Mouse (Mus musculus): Measurements from ENCODE around the gene Gm11444. TPM values are rescaled to one million over a fixed set of nuclear protein-coding genes. Genes with fewer than 3 reads are reported as not detected.

Gene Gm11444
- polyA plus RNA-seq, 1 experiment from 2014 or later = not detected

- H3K27ac ChIP-seq = no peak overlapping the region
- no peaks in the 10 kb centered on the region for H3K36me3 ChIP-seq
- H3K4me1 ChIP-seq = 0 out of 2 replicates have a peak, but pooled peaks cover under 1% of the 10 kb centered on the region
- WGBS = 5% methylated on average over 21 of the region's 21 CpGs
- peak overlapping the region; percentile 26 for H3K4me3 ChIP-seq (replicated peaks)
- H3K27me3 ChIP-seq (replicated peaks) = peaks cover 5% of the 10 kb centered on the region; the same call in 1 of the 2 replicates
- peak; percentile 45; the same call in 1 of the 2 replicates for ATAC-seq (ENCODE audit: insufficient read depth, low FRiP score, low read depth)
- no peak overlapping the region for H3K9ac ChIP-seq
- H3K4me2 ChIP-seq = peak overlapping the region; percentile 57
- H3K9me3 ChIP-seq = no peaks in the 10 kb centered on the region
Measured at GRCm38 (mm10) chr11:85849037-85849436, 1.1 kb downstream of the Gm11444 start.

- peaks cover 22% of the 10 kb centered on the region for H3K4me1 ChIP-seq
- no peaks in the 10 kb centered on the region for H3K36me3 ChIP-seq
- no peaks in the 10 kb centered on the region for H3K9me3 ChIP-seq
- H3K9ac ChIP-seq = no peak overlapping the region
- ATAC-seq (ENCODE audit: insufficient read depth, low FRiP score, low read depth) = no peak
- H3K27me3 ChIP-seq (replicated peaks) = peaks cover 5% of the 10 kb centered on the region
- peak overlapping the region; percentile 3; the same call in 1 of the 2 replicates for H3K27ac ChIP-seq
- H3K4me3 ChIP-seq (replicated peaks) = no peak overlapping the region
- WGBS = 62% methylated on average over 4 of the region's 4 CpGs
- H3K4me2 ChIP-seq = no peak overlapping the region
Measured at GRCm38 (mm10) chr11:85846509-85846908, 3.6 kb downstream of the Gm11444 start.

- peak overlapping the region; percentile 3; the same call in 1 of the 2 replicates for H3K27ac ChIP-seq
- H3K36me3 ChIP-seq = no peaks in the 10 kb centered on the region
- peaks cover 10% of the 10 kb centered on the region for H3K27me3 ChIP-seq (replicated peaks)
- H3K4me2 ChIP-seq = no peak overlapping the region
- H3K4me1 ChIP-seq = peaks cover 24% of the 10 kb centered on the region
- WGBS = 40% methylated on average over 5 of the region's 5 CpGs
- H3K9me3 ChIP-seq = no peaks in the 10 kb centered on the region
- H3K9ac ChIP-seq = no peak overlapping the region
- no peak overlapping the region for H3K4me3 ChIP-seq (replicated peaks)
- ATAC-seq (ENCODE audit: insufficient read depth, low FRiP score, low read depth) = no peak
Measured at GRCm38 (mm10) chr11:85845921-85846320, 4.2 kb downstream of the Gm11444 start.

- Histone ChIP-seq H3K4me3 (replicated peaks) (peak overlapping the region; percentile 56), H3K4me1 (peaks cover 24% of the 10 kb centered on the region), H3K9me3 (no peaks in the 10 kb centered on the region), H3K27ac (peak overlapping the region; percentile 73; the same call in 1 of the 2 replicates), H3K9ac (no peak overlapping the region), H3K4me2 (peak overlapping the region; percentile 95), H3K36me3 (no peaks in the 10 kb centered on the region), H3K27me3 (replicated peaks) (peaks cover 20% of the 10 kb centered on the region)
- 40% methylated on average over 5 of the region's 5 CpGs for WGBS
- no peak for ATAC-seq (ENCODE audit: insufficient read depth, low FRiP score, low read depth)
Measured at GRCm38 (mm10) chr11:85844971-85845370, 5.2 kb downstream of the Gm11444 start.

GRCm38 (mm10) chr11:85844144-85844965, 5.8 kb downstream of the Gm11444 start:
- under 1% methylated on average over 54 of the region's 54 CpGs for WGBS
- peak overlapping the region; percentile 73 for H3K27ac ChIP-seq
- H3K9ac ChIP-seq = peak overlapping the region; percentile 37; the same call in 1 of the 2 replicates
- no peaks in the 10 kb centered on the region for H3K9me3 ChIP-seq
- peaks cover 24% of the 10 kb centered on the region for H3K4me1 ChIP-seq
- H3K4me3 ChIP-seq (replicated peaks) = peak overlapping the region; percentile 56
- H3K4me2 ChIP-seq = peak overlapping the region; percentile 95
- peaks cover 26% of the 10 kb centered on the region for H3K27me3 ChIP-seq (replicated peaks)
- peak; percentile 65 for ATAC-seq (ENCODE audit: insufficient read depth, low FRiP score, low read depth)
- H3K36me3 ChIP-seq = no peaks in the 10 kb centered on the region

GRCm38 (mm10) chr11:85843347-85843692, 6.8 kb downstream of the Gm11444 start:
- H3K4me3 ChIP-seq (replicated peaks) = peak overlapping the region; percentile 56
- H3K27me3 ChIP-seq (replicated peaks) = peaks cover 30% of the 10 kb centered on the region
- no peaks in the 10 kb centered on the region for H3K9me3 ChIP-seq
- H3K36me3 ChIP-seq = no peaks in the 10 kb centered on the region
- peak; percentile 28 for ATAC-seq (ENCODE audit: insufficient read depth, low FRiP score, low read depth)
- peak overlapping the region; percentile 6; the same call in 1 of the 2 replicates for H3K9ac ChIP-seq
- H3K4me1 ChIP-seq = peaks cover 25% of the 10 kb centered on the region
- peak overlapping the region; percentile 95 for H3K4me2 ChIP-seq
- peak overlapping the region; percentile 73 for H3K27ac ChIP-seq
- under 1% methylated on average over 18 of the region's 18 CpGs for WGBS

GRCm38 (mm10) chr11:85842596-85843346, 7.4 kb downstream of the Gm11444 start:
- Histone ChIP-seq H3K4me2 (peak overlapping the region; percentile 95), H3K27ac (peak overlapping the region; percentile 73; the same call in 1 of the 2 replicates), H3K4me3 (replicated peaks) (peak overlapping the region; percentile 56), H3K9ac (peak overlapping the region; percentile 6; the same call in 1 of the 2 replicates), H3K9me3 (no peaks in the 10 kb centered on the region), H3K4me1 (peaks cover 30% of the 10 kb centered on the region), H3K27me3 (replicated peaks) (peaks cover 36% of the 10 kb centered on the region), H3K36me3 (no peaks in the 10 kb centered on the region)
- WGBS = 14% methylated on average over 24 of the region's 24 CpGs
- no peak for ATAC-seq (ENCODE audit: insufficient read depth, low FRiP score, low read depth)

GRCm38 (mm10) chr11:85841980-85842379, 8.2 kb downstream of the Gm11444 start:
- Histone ChIP-seq H3K4me3 (replicated peaks) (peak overlapping the region; percentile 36), H3K9ac (peak overlapping the region; percentile 32; the same call in 1 of the 2 replicates), H3K36me3 (no peaks in the 10 kb centered on the region), H3K27me3 (replicated peaks) (peaks cover 44% of the 10 kb centered on the region), H3K27ac (peak overlapping the region; percentile 59), H3K9me3 (no peaks in the 10 kb centered on the region), H3K4me2 (peak overlapping the region; percentile 95), H3K4me1 (peaks cover 38% of the 10 kb centered on the region)
- ATAC-seq (ENCODE audit: insufficient read depth, low FRiP score, low read depth) = no peak
- WGBS = 1% methylated on average over 30 of the region's 32 CpGs

- H3K36me3 ChIP-seq = no peaks in the 10 kb centered on the region
- peak overlapping the region; percentile 95 for H3K4me2 ChIP-seq
- no peak for ATAC-seq (ENCODE audit: insufficient read depth, low FRiP score, low read depth)
- H3K9ac ChIP-seq = no peak overlapping the region
- H3K4me1 ChIP-seq = peaks cover 42% of the 10 kb centered on the region
- H3K27me3 ChIP-seq (replicated peaks) = peaks cover 50% of the 10 kb centered on the region
- no peaks in the 10 kb centered on the region for H3K9me3 ChIP-seq
- 27% methylated on average over 8 of the region's 8 CpGs for WGBS
- peak overlapping the region; percentile 36; the same call in 1 of the 2 replicates for H3K4me3 ChIP-seq (replicated peaks)
- H3K27ac ChIP-seq = 0 out of 2 replicates have a peak overlapping the region, but pooled peaks have one; percentile 3
Measured at GRCm38 (mm10) chr11:85841211-85841681, 8.9 kb downstream of the Gm11444 start.

GRCm38 (mm10) chr11:85840803-85841145, 9.4 kb downstream of the Gm11444 start:
- no peaks in the 10 kb centered on the region for H3K9me3 ChIP-seq
- peak overlapping the region; percentile 15; the same call in 1 of the 2 replicates for H3K4me3 ChIP-seq (replicated peaks)
- peaks cover 42% of the 10 kb centered on the region for H3K4me1 ChIP-seq
- no peak overlapping the region for H3K9ac ChIP-seq
- ATAC-seq (ENCODE audit: insufficient read depth, low FRiP score, low read depth) = no peak
- H3K36me3 ChIP-seq = no peaks in the 10 kb centered on the region
- peaks cover 51% of the 10 kb centered on the region for H3K27me3 ChIP-seq (replicated peaks)
- WGBS = 27% methylated on average over 21 of the region's 21 CpGs
- H3K4me2 ChIP-seq = peak overlapping the region; percentile 95
- H3K27ac ChIP-seq = 0 out of 2 replicates have a peak overlapping the region, but pooled peaks have one; percentile 3

GRCm38 (mm10) chr11:85840031-85840802, 9.9 kb downstream of the Gm11444 start:
- H3K27me3 ChIP-seq (replicated peaks) = peaks cover 54% of the 10 kb centered on the region

More at GRCm38 (mm10) chr11:85840031-85840802, 9.9 kb downstream of the Gm11444 start:
- peak overlapping the region; percentile 95 for H3K4me2 ChIP-seq
- peaks cover 42% of the 10 kb centered on the region for H3K4me1 ChIP-seq
- peak overlapping the region; percentile 11; the same call in 1 of the 2 replicates for H3K9ac ChIP-seq
- WGBS = 31% methylated on average over 27 of the region's 27 CpGs
- no peaks in the 10 kb centered on the region for H3K9me3 ChIP-seq
- no peak overlapping the region for H3K27ac ChIP-seq
- no peaks in the 10 kb centered on the region for H3K36me3 ChIP-seq
- no peak for ATAC-seq (ENCODE audit: insufficient read depth, low FRiP score, low read depth)
- peak overlapping the region; percentile 15 for H3K4me3 ChIP-seq (replicated peaks)
